Mouse (Mus musculus) Muller cell, postnatal 12 days (primary cell): ENCODE results near the gene Ncor1.
A peak's percentile ranks its signal among the peaks of the same experiment; 100 is the strongest.
"Not testable (repeated sequence)": the region's sequence is repeated elsewhere in the genome, so short reads cannot be mapped to it uniquely, and the experiment has no call there.

Experiments
- DNase-seq: peaks from one replicate; pipeline ENCODE4 v3.0.0-alpha.2; 2015; ENCODE audit errors: inconsistent ontology term

Gene Ncor1

GRCm38 (mm10) chr11:62366879-62367278 is 91.5 kb downstream of the Ncor1 start:
- no peak for DNase-seq

GRCm38 (mm10) chr11:62355216-62355615 is 103.1 kb downstream of the Ncor1 start:
- no peak for DNase-seq

DNA sequence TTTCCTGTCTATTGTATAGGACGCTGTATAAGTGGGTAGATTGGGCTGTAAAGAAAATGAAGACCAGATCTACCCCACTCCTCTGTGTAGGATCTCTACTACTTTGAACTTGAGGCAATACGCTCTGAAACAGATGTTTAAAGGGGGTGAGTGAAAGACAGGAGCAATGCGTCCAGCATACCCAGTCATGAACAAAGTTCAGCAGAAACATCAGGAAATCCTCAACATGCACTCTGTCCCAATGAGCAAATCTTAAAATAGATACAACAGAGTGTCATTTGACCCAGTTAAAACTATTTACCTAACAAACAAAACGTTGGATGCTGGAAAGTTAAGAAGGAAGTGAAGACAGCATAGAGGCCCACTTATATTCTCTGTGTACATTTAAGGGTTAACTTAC is 106.4 kb downstream of the Ncor1 start:
- DNase-seq = no peak

GRCm38 (mm10) chr11:62343002-62343401 is 115.3 kb downstream of the Ncor1 start:
- DNase-seq = no peak

GRCm38 (mm10) chr11:62332228-62332627 is 126.1 kb downstream of the Ncor1 start:
- peak; percentile 30 for DNase-seq

- DNase-seq = no peak
Measured at GRCm38 (mm10) chr11:62331141-62331540, 127.2 kb downstream of the Ncor1 start.

DNA sequence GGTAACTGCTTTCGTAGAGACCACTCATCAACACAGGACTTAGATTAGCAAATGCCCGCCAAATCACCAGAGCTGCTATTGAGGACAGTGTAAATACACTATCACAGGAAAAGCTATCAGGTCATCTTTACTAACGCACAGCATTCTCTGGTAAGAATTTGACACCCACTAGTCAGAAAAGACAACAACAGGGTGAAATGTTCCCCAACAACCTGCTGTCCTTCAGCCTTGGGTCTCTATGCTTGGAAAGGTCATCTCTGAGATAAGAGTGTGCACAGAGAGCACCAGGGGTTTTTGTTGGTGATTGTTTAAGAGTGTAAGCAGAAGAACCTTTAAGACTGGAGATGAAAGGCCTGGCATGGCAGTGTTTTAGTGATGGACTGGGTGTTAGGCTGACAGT is 134.7 kb downstream of the Ncor1 start:
- no peak for DNase-seq

- no peak for DNase-seq
Measured at GRCm38 (mm10) chr11:62320097-62320496, 138.2 kb downstream of the Ncor1 start.

GRCm38 (mm10) chr11:62317746-62318145 is 140.6 kb downstream of the Ncor1 start:
- no peak for DNase-seq

DNA sequence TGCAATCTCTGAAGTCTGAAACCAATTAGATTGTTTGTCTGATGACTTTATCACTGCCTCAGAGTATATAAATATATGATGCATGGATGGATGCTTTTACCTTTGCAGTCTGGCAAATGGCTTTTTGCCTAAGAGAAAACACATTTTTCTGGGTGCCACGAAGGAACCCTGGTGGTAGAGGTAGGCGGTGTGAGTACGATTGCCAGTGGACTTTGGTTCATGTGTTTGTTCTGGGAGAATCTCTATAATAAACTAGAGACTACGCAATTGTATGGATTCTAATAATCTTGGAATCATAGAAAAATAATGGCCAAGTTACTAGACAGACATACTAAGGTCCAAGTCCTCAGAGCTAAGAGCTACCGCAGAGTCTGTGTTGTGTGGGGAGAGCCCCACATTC is 143.4 kb downstream of the Ncor1 start:
- no peak for DNase-seq

DNA sequence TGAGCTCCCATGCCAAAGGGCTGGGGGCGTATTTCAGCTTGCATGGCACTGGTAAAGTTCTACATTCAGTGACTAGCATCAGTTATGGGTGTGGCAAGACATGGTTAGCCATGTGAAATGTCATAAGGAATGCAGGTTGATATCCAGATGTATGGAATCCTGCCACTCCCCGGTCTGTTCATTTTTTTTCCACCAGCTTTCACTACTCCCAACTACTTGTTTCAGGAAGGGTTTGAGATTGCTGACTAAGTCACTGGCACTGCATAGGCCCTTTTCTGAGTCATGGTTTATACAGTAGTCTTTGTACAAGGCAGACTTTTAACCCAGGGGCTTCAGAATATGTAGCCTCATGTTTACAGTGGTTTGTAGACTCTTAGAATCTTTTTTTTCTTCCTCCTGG is 149.0 kb downstream of the Ncor1 start:
- DNase-seq = no peak

DNA sequence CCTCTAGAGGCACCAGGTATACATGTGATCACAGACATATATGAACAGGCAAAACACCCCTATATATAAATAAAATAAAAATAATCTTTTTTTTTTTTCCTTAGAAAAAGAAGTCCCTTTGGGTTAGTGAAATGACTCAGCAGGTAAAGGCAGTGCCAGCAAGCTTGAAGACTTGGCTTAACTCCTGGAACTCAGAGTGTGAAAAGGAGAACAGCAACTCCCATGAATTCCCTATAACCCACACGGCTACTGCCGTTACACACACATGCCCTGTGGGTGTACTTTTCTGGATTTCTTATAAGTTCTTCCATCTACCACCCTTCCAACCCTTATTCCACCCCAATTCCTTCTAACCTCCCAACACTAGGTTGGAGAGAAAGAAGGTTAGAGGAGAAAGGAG is 152.5 kb downstream of the Ncor1 start:
- DNase-seq = no peak

GRCm38 (mm10) chr11:62298883-62299282 is 159.5 kb downstream of the Ncor1 start:
- no peak for DNase-seq

GRCm38 (mm10) chr11:62294121-62294520 is 164.2 kb downstream of the Ncor1 start:
- peak; percentile 75 for DNase-seq

GRCm38 (mm10) chr11:62287700-62288099 is 170.6 kb downstream of the Ncor1 start:
- no peak for DNase-seq

DNA sequence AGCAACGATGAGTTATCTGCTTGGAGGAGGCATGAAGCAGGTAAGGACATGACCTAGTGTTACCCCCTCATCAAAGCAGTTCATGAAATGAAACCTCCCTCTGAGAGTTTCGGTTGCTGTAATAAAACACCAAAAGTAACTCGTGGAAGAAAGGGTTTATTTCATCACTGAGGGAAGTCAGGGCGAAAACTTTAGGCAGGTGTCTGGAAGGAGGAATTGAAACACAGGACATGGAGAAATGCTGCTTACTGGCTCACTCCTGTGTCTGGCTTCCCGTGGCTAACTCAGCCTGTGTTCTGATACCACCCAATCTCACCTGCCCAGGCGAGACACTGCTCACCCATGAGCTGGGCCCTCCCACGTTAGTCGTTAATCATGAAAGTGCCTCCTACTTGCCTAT is 173.3 kb downstream of the Ncor1 start:
- DNase-seq = no peak

GRCm38 (mm10) chr11:62284020-62284419 is 174.3 kb downstream of the Ncor1 start:
- not testable (repeated sequence) for DNase-seq

DNA sequence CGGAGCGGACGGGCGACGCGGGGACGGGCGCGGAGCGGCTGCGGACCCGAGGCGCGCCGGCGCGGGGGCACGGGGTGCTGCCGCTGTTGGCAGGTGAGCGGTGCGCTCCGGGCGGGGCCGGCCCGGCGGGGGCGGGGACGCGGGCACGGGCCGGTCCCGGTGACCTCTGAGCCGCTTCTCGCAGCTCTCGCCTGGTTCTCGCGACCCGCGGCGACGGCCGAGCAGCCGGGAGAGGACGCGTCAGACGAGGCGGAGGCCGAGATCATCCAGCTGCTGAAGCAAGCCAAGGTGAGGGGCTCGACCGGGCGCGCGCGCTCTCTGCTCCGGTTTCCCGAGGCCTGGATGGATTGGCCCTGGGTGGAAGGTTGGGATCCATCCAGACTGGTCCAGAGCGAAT is 176.7 kb downstream of the Ncor1 start:
- DNase-seq = no peak

- peak; percentile 97 for DNase-seq
Measured at GRCm38 (mm10) chr11:62280675-62281600, 177.4 kb downstream of the Ncor1 start, which contains the start of the genes Zswim7 and Ttc19. TSS of gene Zswim7 (minus strand) at chr11:62281375. TSS of gene Ttc19 (plus strand) at chr11:62281473.

DNA sequence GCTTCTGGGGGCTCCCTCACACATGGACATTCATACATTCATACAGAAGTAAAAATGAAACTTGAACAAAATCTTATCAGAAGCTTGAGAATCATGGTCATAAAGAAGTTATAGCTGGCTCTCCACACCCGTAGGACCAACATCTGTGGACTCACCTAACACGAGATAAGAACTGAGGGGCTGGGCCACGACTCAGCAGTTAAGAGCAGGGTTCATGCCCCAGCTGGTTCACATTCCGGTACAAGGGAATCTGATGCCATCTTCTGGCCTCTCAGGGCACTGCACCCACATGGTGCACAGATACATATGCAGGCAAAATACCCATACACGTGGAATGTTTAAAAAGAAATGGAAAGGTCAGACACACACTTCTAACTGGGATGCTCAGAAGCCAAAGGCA is 180.3 kb downstream of the Ncor1 start:
- peak; percentile 23 for DNase-seq

DNA sequence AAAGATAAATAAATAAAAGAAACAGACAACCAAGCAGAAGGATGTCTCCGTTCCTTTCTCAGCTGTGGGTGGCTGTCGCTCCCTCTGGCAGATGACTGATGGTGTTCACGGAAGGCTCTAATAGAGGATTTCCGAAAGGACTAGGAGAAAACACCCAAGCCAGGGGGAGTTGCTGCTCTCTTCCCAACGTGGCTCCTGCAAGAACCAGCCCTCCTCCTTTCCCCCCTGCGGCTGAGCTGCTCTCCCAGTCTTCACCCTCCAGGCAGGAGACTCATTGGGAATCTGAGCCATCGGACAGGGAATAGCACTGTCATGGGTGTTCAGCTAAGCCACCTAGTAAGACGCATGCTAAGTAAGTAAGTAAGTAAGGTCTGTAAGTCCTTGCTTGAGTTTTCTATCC is 181.3 kb downstream of the Ncor1 start:
- DNase-seq = no peak

DNA sequence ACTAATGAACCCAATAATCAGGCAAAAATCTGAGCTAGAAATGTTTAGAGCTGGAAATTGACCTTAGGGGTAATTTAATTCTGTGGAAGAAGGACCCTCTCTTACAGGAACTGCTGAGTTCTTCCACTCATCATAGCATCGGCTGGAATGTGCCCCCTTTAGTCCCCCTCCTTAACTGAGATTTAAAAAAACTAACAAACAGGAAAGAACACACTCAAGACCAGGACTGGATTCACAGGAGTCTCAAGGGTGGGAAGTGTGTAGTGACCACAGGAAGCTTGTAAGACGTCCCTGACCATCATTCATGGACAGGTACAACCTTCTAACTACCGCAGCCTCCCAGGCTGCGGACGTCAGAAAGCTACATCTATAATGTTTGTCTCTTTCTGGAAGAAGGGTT is 187.5 kb downstream of the Ncor1 start:
- DNase-seq = no peak

- no peak for DNase-seq
Measured at GRCm38 (mm10) chr11:62269097-62269496, 189.2 kb downstream of the Ncor1 start.
